Mouse (Mus musculus) myocyte (in vitro differentiated cells): ENCODE results near the gene Rc3h1. TPM values are rescaled to one million over a fixed set of nuclear protein-coding genes. Genes with fewer than 3 reads are reported as not detected.

Source experiments
- H3K27me3 ChIP-seq: one replicate; pipeline ENCODE4 v1.6.1; 2011; ENCODE audit not compliant: control insufficient read depth, insufficient read depth, insufficient read length
- H3K36me3 ChIP-seq: one replicate; pipeline ENCODE4 v1.6.1; 2011; ENCODE audit not compliant: control insufficient read depth, insufficient read depth
- H3K4me2 ChIP-seq: one replicate; pipeline ENCODE4 v1.6.1; 2011; ENCODE audit warnings: low read depth, control low read depth
- H3K4me3 ChIP-seq: one replicate; pipeline ENCODE4 v1.5.1; 2011; ENCODE audit warnings: mild to moderate bottlenecking, control low read depth, moderate library complexity
- H3K79me2 ChIP-seq: one replicate; pipeline ENCODE4 v1.6.1; 2011; ENCODE audit not compliant: control insufficient read depth, insufficient read depth
- H3ac ChIP-seq: one replicate; pipeline ENCODE4 v1.6.1; 2011; ENCODE audit not compliant: control insufficient read depth, insufficient read length
- CEBPB ChIP-seq: IDR thresholded peaks from 2 replicates; pipeline ENCODE4 v1.6.1; 2011; ENCODE audit warnings: mild to moderate bottlenecking, moderate library complexity; ENCODE audit not compliant: poor library complexity, insufficient read depth, severe bottlenecking
- E2F4 ChIP-seq: IDR thresholded peaks from one replicate; pipeline ENCODE4 v1.6.1; 2011; ENCODE audit warnings: mild to moderate bottlenecking, control low read depth, moderate library complexity; ENCODE audit not compliant: insufficient read depth
- MAX ChIP-seq: IDR thresholded peaks from one replicate; pipeline ENCODE4 v1.6.1; 2011; ENCODE audit warnings: low read depth, mild to moderate bottlenecking, control low read depth
- MYOD1 ChIP-seq, 3 experiments: IDR thresholded peaks; one replicate each; pipeline ENCODE4 v1.6.1; 2011; ENCODE audit warnings: control low read depth in 2 of 3, low read depth in 2 of 3, mild to moderate bottlenecking in 2 of 3, moderate library complexity in 1 of 3; ENCODE audit not compliant: insufficient read length in 2 of 3, control insufficient read depth in 1 of 3
- MYOG ChIP-seq, 3 experiments: IDR thresholded peaks; one replicate each; pipeline ENCODE4 v1.6.1; 2011; ENCODE audit warnings: control low read depth in 2 of 3, low read depth in 2 of 3, mild to moderate bottlenecking in 2 of 3; ENCODE audit not compliant: insufficient read length in 2 of 3, control insufficient read depth in 1 of 3, insufficient read depth in 1 of 3
- POLR2A ChIP-seq: IDR thresholded peaks from one replicate; pipeline ENCODE4 v1.6.1; 2011; ENCODE audit warnings: low read depth, mild to moderate bottlenecking, control low read depth, moderate library complexity; ENCODE audit not compliant: insufficient read length
- POLR2AphosphoS2 ChIP-seq: IDR thresholded peaks from one replicate; pipeline ENCODE4 v1.6.1; 2011; ENCODE audit warnings: low read depth, control low read depth; ENCODE audit not compliant: insufficient read length
- REST ChIP-seq: IDR thresholded peaks from one replicate; pipeline ENCODE4 v1.6.1; 2011; ENCODE audit warnings: mild to moderate bottlenecking, control low read depth, moderate library complexity; ENCODE audit not compliant: insufficient read depth, insufficient read length
- SRF ChIP-seq: IDR thresholded peaks from one replicate; pipeline ENCODE4 v1.6.1; 2011; ENCODE audit warnings: low read depth; ENCODE audit not compliant: control insufficient read depth, insufficient read length
- TCF12 ChIP-seq: IDR thresholded peaks from one replicate; pipeline ENCODE4 v1.6.1; 2011; ENCODE audit warnings: mild to moderate bottlenecking, control low read depth; ENCODE audit not compliant: poor library complexity, insufficient read depth, severe bottlenecking
- TCF3 ChIP-seq: IDR thresholded peaks from one replicate; pipeline ENCODE4 v1.6.1; 2011; ENCODE audit warnings: low read depth, control low read depth; ENCODE audit not compliant: insufficient read length
- USF1 ChIP-seq: IDR thresholded peaks from one replicate; pipeline ENCODE4 v1.6.1; 2011; ENCODE audit warnings: low read depth, mild to moderate bottlenecking, control low read depth, moderate library complexity
- polyA plus RNA-seq: library from polyadenylated mRNA; unstranded; fragments of >200 nt; fragmentation: generic; extraction: Trizol; gene quantifications from one replicate; pipeline ENCODE4 v1.2.1, GENCODE M21; 2012; ENCODE audit warnings: missing spikeins

The Rc3h1 gene
- polyA plus RNA-seq, 1 experiment = 2.8 TPM

GRCm38 (mm10) chr1:161016378-161016777 lies 110.2 kb downstream of the Rc3h1 start:
- Histone ChIP-seq H3K79me2 (no peaks in the 10 kb centered on the region), H3K4me3 (no peak overlapping the region), H3K36me3 (peaks cover 22% of the 10 kb centered on the region), H3K27me3 (no peaks in the 10 kb centered on the region), H3ac (no peak overlapping the region), H3K4me2 (no peak overlapping the region)
- no peak for TF ChIP-seq POLR2AphosphoS2
- TF ChIP-seq TCF12 = no peak
- TF ChIP-seq MYOD1 (IDR thresholded peaks at IDR 0.05; ENCODE audit: control insufficient read depth in 1 of 3, insufficient read length in 2 of 3, low read depth in 2 of 3) = no peak
- no peak for TF ChIP-seq REST
- no peak for TF ChIP-seq POLR2A
- no peak for TF ChIP-seq E2F4
- TF ChIP-seq CEBPB = no peak
- TF ChIP-seq MAX = no peak
- no peak for TF ChIP-seq TCF3
- TF ChIP-seq USF1 = no peak
- TF ChIP-seq MYOG (IDR thresholded peaks at IDR 0.05; ENCODE audit: control insufficient read depth in 1 of 3, insufficient read depth in 1 of 3, insufficient read length in 2 of 3, low read depth in 2 of 3) = no peak
- TF ChIP-seq SRF = no peak

GRCm38 (mm10) chr1:161020051-161020450 lies 113.8 kb downstream of the Rc3h1 start:
- H3K36me3 ChIP-seq = peaks cover 22% of the 10 kb centered on the region
- H3K4me3 ChIP-seq = no peak overlapping the region
- TF ChIP-seq CEBPB (no peak), MYOG (IDR thresholded peaks at IDR 0.05; ENCODE audit: control insufficient read depth in 1 of 3, insufficient read depth in 1 of 3, insufficient read length in 2 of 3, low read depth in 2 of 3) (no peak), POLR2A (no peak), USF1 (no peak)
- H3ac ChIP-seq = no peak overlapping the region
- H3K4me2 ChIP-seq = no peak overlapping the region
- no peaks in the 10 kb centered on the region for H3K79me2 ChIP-seq
- no peaks in the 10 kb centered on the region for H3K27me3 ChIP-seq

Other genes starting within 250 kb of the Rc3h1 start
- gene Rabgap1l, start 113.2 kb upstream of the Rc3h1 start, polyA plus RNA-seq = 6.3 TPM
- gene Serpinc1, start 72.2 kb downstream of the Rc3h1 start, polyA plus RNA-seq = 0.26 TPM
- 1.4 TPM for gene Zbtb37, start 128.4 kb downstream of the Rc3h1 start, polyA plus RNA-seq
- gene Dars2, start 164.2 kb downstream of the Rc3h1 start, polyA plus RNA-seq = 18.1 TPM
- 4.5 TPM for gene Cenpl, start 164.3 kb downstream of the Rc3h1 start, polyA plus RNA-seq
- gene Klhl20, start 225.1 kb downstream of the Rc3h1 start, polyA plus RNA-seq = 10.1 TPM
- gene Ankrd45, start 236.3 kb downstream of the Rc3h1 start, polyA plus RNA-seq = 1.1 TPM